Mouse (Mus musculus): ENCODE data around the gene Vps8. TPM values are rescaled to one million over a fixed set of nuclear protein-coding genes. Genes with fewer than 3 reads are reported as not detected.

The Vps8 gene
- polyA plus RNA-seq, 1 experiment = 26.0 TPM

DNA sequence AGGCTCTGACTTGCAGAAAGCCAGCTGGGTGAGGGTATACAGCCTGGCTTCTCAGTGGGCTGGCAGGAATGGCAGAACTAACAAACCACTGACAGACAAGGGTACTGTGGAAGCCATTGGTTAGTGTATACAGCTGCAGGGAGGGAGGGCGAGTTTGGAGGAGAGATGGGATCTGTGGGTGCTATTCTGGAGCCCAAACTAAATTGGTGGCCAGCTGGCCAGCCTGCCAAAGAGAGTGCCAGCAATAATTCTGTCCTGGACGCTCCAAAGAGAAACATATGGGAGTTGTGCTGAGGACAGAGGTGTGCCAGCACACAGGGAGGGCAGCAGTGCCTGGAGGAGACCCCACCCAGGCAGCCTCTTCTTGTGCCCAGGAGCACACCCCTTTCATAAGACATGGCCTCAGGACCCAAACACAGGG lies 220.7 kb downstream of the Vps8 start:
- WGBS = 61% methylated on average over 2 of the region's 2 CpGs
- H3K27ac ChIP-seq (ENCODE audit: insufficient read depth, low read depth, low read length) = peak overlapping the region; percentile 30
- no peak overlapping the region for H3K4me3 ChIP-seq (ENCODE audit: insufficient read depth, low read depth, low read length)
- peaks cover 28% of the 10 kb centered on the region for H3K4me1 ChIP-seq (ENCODE audit: control insufficient read depth, insufficient read depth, low read length)
- no peak for DNase-seq
- no peaks in the 10 kb centered on the region for H3K36me3 ChIP-seq (ENCODE audit: control insufficient read depth, insufficient read depth, low read length)
- no peak for TF ChIP-seq CTCF (conservative IDR thresholded peaks at IDR 0.05; ENCODE audit: insufficient read depth, insufficient read length, low read depth, low read length)
- TF ChIP-seq POLR2A (IDR thresholded peaks at IDR 0.05; ENCODE audit: low read depth, low read length) = no peak
- H3K27me3 ChIP-seq (replicated peaks; ENCODE audit: control insufficient read depth, insufficient read depth, low read length) = no peaks in the 10 kb centered on the region

DNA sequence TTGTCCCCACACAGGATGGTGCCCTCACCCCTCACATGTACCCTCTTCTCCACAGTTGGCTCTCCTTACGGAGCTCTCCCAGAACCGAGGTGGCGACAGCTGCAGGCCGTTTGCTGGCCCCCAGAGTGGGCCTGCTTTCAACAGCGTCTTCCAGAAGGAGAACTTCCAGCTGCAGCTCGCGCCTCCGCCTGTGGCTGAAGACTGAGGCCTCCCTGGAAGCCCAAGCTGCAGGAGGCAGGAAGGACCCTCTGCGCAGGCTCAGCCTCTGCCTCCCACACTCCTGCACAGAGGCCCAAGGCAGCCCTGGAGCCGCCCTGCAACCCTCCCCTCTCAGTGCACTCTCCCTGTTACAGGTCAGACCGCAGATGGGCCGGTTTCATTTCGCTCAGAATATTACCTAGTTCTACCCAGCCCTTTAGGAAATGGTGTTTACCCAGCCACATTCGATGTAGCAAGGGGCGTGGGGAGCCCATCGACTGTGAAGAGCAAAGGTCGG lies 221.2 kb downstream of the Vps8 start:
- H3K4me3 ChIP-seq (ENCODE audit: insufficient read depth, low read depth, low read length) = no peak overlapping the region
- H3K36me3 ChIP-seq (ENCODE audit: control insufficient read depth, insufficient read depth, low read length) = no peaks in the 10 kb centered on the region
- no peak for TF ChIP-seq POLR2A (IDR thresholded peaks at IDR 0.05; ENCODE audit: low read depth, low read length)
- TF ChIP-seq CTCF (conservative IDR thresholded peaks at IDR 0.05; ENCODE audit: insufficient read depth, insufficient read length, low read depth, low read length) = no peak
- peak overlapping the region; percentile 30 for H3K27ac ChIP-seq (ENCODE audit: insufficient read depth, low read depth, low read length)
- peak; percentile 89 for DNase-seq
- peaks cover 28% of the 10 kb centered on the region for H3K4me1 ChIP-seq (ENCODE audit: control insufficient read depth, insufficient read depth, low read length)
- WGBS = 27% methylated on average over 17 of the region's 17 CpGs
- H3K27me3 ChIP-seq (replicated peaks; ENCODE audit: control insufficient read depth, insufficient read depth, low read length) = no peaks in the 10 kb centered on the region

DNA sequence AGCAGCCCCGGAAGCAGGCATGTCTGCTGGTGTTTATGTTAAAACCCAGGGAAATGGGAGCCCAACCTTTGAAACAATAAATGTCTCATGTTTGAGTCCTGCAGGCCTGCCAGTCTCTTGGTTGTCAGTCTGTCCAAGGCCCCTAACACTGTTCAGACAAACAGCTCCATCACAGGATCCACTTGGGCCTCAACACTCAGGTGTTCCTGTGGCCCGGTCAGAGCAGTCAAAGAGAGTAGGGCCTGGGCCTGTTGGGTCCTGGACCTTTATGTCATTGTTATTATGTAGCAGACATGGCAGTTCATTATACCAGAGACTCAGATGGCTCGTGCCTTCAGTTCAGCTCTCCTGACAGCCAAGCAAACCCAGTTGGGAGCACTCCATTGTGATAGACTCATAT lies 221.7 kb downstream of the Vps8 start:
- Histone ChIP-seq H3K27me3 (replicated peaks; ENCODE audit: control insufficient read depth, insufficient read depth, low read length) (no peaks in the 10 kb centered on the region), H3K4me3 (ENCODE audit: insufficient read depth, low read depth, low read length) (no peak overlapping the region), H3K36me3 (ENCODE audit: control insufficient read depth, insufficient read depth, low read length) (no peaks in the 10 kb centered on the region), H3K4me1 (ENCODE audit: control insufficient read depth, insufficient read depth, low read length) (peaks cover 28% of the 10 kb centered on the region), H3K27ac (ENCODE audit: insufficient read depth, low read depth, low read length) (peak overlapping the region; percentile 30)
- TF ChIP-seq POLR2A (IDR thresholded peaks at IDR 0.05; ENCODE audit: low read depth, low read length) (no peak), CTCF (conservative IDR thresholded peaks at IDR 0.05; ENCODE audit: insufficient read depth, insufficient read length, low read depth, low read length) (no peak)
- 69% methylated on average over 3 of the region's 3 CpGs for WGBS
- no peak for DNase-seq

DNA sequence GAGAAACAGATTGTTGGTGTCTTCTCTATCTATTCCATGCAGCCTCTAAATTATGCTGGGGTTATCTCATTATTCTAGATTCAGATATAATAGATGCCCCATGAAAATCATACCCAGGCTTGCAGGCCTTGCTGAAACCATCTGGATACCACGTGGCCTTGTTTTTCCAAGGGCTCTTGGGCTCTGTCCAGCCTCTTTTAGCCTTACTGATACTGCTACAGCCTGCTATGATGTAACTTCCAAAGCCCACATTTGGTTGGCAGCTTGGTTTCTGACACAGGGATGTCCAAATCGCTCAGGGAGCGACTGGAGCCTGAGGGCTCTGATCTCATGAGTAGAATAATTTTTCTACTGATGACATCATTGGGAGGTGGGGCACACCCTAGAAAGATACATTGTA lies 223.0 kb downstream of the Vps8 start:
- no peak for TF ChIP-seq POLR2A (IDR thresholded peaks at IDR 0.05; ENCODE audit: low read depth, low read length)
- TF ChIP-seq CTCF (conservative IDR thresholded peaks at IDR 0.05; ENCODE audit: insufficient read depth, insufficient read length, low read depth, low read length) = no peak
- Histone ChIP-seq H3K4me1 (ENCODE audit: control insufficient read depth, insufficient read depth, low read length) (peaks cover 28% of the 10 kb centered on the region), H3K4me3 (ENCODE audit: insufficient read depth, low read depth, low read length) (no peak overlapping the region), H3K36me3 (ENCODE audit: control insufficient read depth, insufficient read depth, low read length) (no peaks in the 10 kb centered on the region), H3K27me3 (replicated peaks; ENCODE audit: control insufficient read depth, insufficient read depth, low read length) (no peaks in the 10 kb centered on the region), H3K27ac (ENCODE audit: insufficient read depth, low read depth, low read length) (no peak overlapping the region)
- 91% methylated on average over 3 of the region's 3 CpGs for WGBS
- no peak for DNase-seq

DNA sequence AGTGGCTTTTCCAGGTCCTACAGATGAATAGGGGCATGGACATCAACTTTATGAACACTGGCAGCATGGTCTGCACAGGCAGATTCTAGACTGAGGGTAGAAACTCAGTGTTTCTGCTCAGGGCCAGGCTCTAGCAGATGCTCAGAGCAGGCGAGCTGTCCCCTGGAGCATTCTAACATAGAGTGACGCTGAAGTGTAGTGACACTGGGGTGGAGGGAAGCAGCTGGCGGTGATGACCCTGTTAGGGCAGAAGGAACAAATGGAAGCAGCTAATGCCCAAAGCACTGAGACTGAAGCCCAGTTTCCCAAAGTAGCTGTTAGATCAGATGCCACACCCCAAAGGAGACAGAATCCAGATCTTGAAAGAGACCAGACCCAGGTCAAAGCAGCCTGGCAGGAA lies 223.6 kb downstream of the Vps8 start:
- WGBS = 95% methylated on average over 3 of the region's 3 CpGs
- Histone ChIP-seq H3K27me3 (replicated peaks; ENCODE audit: control insufficient read depth, insufficient read depth, low read length) (no peaks in the 10 kb centered on the region), H3K27ac (ENCODE audit: insufficient read depth, low read depth, low read length) (no peak overlapping the region), H3K36me3 (ENCODE audit: control insufficient read depth, insufficient read depth, low read length) (no peaks in the 10 kb centered on the region), H3K4me3 (ENCODE audit: insufficient read depth, low read depth, low read length) (no peak overlapping the region), H3K4me1 (ENCODE audit: control insufficient read depth, insufficient read depth, low read length) (peaks cover 24% of the 10 kb centered on the region)
- TF ChIP-seq POLR2A (IDR thresholded peaks at IDR 0.05; ENCODE audit: low read depth, low read length) = no peak
- no peak for TF ChIP-seq CTCF (conservative IDR thresholded peaks at IDR 0.05; ENCODE audit: insufficient read depth, insufficient read length, low read depth, low read length)
- DNase-seq = no peak

DNA sequence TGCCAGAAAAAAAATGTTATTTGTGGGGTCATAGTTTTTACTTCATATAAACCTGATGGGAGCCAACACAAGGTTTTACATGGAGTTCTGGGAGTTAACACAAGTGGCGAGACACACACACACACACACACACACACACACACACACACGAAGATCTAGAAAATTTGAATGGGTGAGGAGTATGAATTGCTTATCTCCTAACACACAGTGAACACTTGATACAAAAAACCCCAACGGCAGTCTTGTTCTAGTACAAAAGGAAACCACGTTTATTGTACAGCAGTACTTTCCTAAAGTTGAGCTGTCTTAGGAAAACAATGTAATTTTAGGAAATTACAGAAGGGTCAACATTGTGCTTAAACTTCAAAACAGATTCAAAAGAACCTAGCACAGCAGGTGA lies 225.9 kb downstream of the Vps8 start:
- no peaks in the 10 kb centered on the region for H3K27me3 ChIP-seq (replicated peaks; ENCODE audit: control insufficient read depth, insufficient read depth, low read length)

DNA sequence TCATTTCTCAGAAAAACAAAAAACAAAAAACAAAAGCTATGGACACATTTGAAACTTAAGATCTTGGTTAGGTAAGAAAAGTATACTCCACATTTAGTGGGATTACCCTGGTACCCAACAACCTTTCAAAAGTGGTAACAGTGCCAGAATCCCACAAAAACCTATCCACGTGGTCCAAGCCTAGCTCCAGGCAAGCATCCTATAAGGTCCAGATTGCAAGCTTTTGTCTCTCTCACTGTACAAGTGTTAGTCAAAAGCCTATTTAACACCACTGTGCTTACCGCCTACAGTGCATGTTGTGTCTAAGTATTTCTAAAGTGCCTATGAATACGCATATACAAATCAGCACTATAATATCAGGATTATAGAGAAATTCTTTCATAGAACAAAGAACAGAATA lies 227.4 kb downstream of the Vps8 start:
- TF ChIP-seq POLR2A (IDR thresholded peaks at IDR 0.05; ENCODE audit: low read depth, low read length) (no peak), CTCF (conservative IDR thresholded peaks at IDR 0.05; ENCODE audit: insufficient read depth, insufficient read length, low read depth, low read length) (no peak)
- WGBS = 94% methylated on average over 3 of the region's 3 CpGs
- Histone ChIP-seq H3K27ac (ENCODE audit: insufficient read depth, low read depth, low read length) (no peak overlapping the region), H3K4me3 (ENCODE audit: insufficient read depth, low read depth, low read length) (no peak overlapping the region), H3K4me1 (ENCODE audit: control insufficient read depth, insufficient read depth, low read length) (no peaks in the 10 kb centered on the region), H3K27me3 (replicated peaks; ENCODE audit: control insufficient read depth, insufficient read depth, low read length) (no peaks in the 10 kb centered on the region), H3K36me3 (ENCODE audit: control insufficient read depth, insufficient read depth, low read length) (no peaks in the 10 kb centered on the region)
- DNase-seq = no peak

More for the DNA sequence above, 225.9 kb downstream of the Vps8 start:
- no peak overlapping the region for H3K4me3 ChIP-seq (ENCODE audit: insufficient read depth, low read depth, low read length)
- no peaks in the 10 kb centered on the region for H3K36me3 ChIP-seq (ENCODE audit: control insufficient read depth, insufficient read depth, low read length)
- TF ChIP-seq CTCF (conservative IDR thresholded peaks at IDR 0.05; ENCODE audit: insufficient read depth, insufficient read length, low read depth, low read length) (no peak), POLR2A (IDR thresholded peaks at IDR 0.05; ENCODE audit: low read depth, low read length) (no peak)
- 85% methylated on average over 4 of the region's 4 CpGs for WGBS
- peaks cover 5% of the 10 kb centered on the region for H3K4me1 ChIP-seq (ENCODE audit: control insufficient read depth, insufficient read depth, low read length)
- no peak for DNase-seq
- no peak overlapping the region for H3K27ac ChIP-seq (ENCODE audit: insufficient read depth, low read depth, low read length)
